Mouse (Mus musculus): ENCODE measurements at regions not wholly inside any gene's neighbourhood (a gene's known extent, or its start where the extent isn't known, plus 50 kb on each side); places are given as distances from the start of the nearest gene placed in this dataset.

- ATAC-seq (replicated peaks in 1 of 2; ENCODE audit: insufficient read depth in 1 of 2, low FRiP score in 2 of 2, low TSS enrichment in 1 of 2, low read depth in 1 of 2, poor library complexity in 2 of 2, severe bottlenecking in 2 of 2): no peak
These were observed 69.5 kb downstream of the Aldh8a1 start for GRCm38 (mm10) chr10:21446641-21447040.

DNA sequence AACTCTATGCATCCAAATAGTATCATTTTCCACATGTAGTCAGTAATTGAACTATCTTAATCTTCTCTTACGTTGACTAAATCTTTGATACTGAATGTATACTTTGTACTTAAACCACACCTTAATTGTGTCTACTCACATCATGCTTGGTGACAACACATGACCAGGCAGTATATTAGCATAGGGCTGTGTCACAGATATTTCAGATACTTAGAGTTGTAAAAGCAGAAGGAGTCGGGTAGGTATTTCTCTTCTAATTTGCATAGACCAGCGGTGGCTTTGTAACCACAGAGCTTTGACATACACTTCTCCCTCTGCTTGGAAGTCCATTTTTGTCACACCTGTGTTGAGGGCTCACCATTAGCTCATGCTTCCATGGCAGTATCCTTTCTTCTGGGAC is 71.0 kb downstream of the Aldh8a1 start:
- no peak for ATAC-seq (replicated peaks in 1 of 2; ENCODE audit: insufficient read depth in 1 of 2, low FRiP score in 2 of 2, low TSS enrichment in 1 of 2, low read depth in 1 of 2, poor library complexity in 2 of 2, severe bottlenecking in 2 of 2)

DNA sequence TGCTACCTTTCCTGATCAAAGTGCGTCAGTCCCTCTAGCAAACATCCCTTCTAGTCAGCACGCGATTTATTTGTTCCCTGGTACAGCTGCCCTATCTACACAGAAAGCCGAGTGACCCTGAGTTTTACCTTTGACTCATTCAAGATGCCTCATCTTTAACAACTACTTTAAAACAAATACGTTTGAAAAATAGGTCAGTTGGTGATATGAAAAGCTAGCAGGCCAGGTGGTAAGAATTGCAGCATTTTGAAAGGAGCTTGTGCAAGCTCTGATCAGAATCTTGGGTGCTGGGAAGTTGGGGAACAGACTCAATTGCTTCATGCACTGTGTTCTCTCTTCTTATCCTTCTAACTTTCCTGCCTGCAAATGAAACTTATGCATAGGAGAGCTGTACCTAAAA is 71.9 kb downstream of the Aldh8a1 start:
- no peak for ATAC-seq (replicated peaks in 1 of 2; ENCODE audit: insufficient read depth in 1 of 2, low FRiP score in 2 of 2, low TSS enrichment in 1 of 2, low read depth in 1 of 2, poor library complexity in 2 of 2, severe bottlenecking in 2 of 2)

GRCm38 (mm10) chr10:21452611-21453010 is 75.5 kb downstream of the Aldh8a1 start:
- ATAC-seq (replicated peaks in 1 of 2; ENCODE audit: insufficient read depth in 1 of 2, low FRiP score in 2 of 2, low TSS enrichment in 1 of 2, low read depth in 1 of 2, poor library complexity in 2 of 2, severe bottlenecking in 2 of 2): no peak

DNA sequence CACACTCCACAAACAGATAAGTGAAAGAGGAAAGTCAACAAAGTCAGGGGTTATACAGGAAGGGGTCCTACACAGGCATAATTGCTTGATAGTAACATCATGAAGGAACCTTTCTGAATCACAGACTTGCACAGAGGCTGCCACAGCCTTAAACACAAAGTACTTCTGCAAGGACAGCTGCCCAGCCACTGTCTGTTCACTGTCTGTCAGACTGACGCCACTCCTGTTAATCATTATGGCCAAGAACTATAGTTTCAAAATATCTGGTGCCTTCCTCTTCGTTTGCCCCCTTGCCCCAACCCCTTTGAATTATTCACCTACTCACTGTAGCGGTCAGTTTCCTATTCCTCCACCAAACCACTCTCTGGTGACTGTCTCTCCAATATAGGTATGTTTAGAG is 76.4 kb downstream of the Aldh8a1 start:
- no peak for ATAC-seq (replicated peaks in 1 of 2; ENCODE audit: insufficient read depth in 1 of 2, low FRiP score in 2 of 2, low TSS enrichment in 1 of 2, low read depth in 1 of 2, poor library complexity in 2 of 2, severe bottlenecking in 2 of 2)

DNA sequence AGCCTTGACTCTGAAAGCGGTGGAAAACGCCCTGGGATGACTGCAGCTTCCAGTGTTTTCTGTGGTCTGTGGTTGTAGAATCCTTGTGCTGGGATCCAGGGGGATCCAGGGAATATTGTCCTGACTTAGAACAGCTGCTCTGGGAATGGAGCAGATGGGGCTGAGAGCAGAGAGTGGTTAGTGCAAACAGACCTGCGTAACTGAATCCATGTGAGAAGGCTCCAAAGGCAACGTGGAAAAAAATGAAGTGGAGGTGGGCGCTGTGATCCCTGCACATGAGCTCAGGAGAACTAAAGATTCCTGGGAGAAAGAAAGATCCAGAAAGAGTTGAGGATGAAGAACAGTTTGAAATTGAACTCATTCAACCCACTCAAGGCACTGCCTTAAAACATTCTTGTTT is 77.1 kb downstream of the Aldh8a1 start:
- ATAC-seq (replicated peaks in 1 of 2; ENCODE audit: insufficient read depth in 1 of 2, low FRiP score in 2 of 2, low TSS enrichment in 1 of 2, low read depth in 1 of 2, poor library complexity in 2 of 2, severe bottlenecking in 2 of 2): no peak

DNA sequence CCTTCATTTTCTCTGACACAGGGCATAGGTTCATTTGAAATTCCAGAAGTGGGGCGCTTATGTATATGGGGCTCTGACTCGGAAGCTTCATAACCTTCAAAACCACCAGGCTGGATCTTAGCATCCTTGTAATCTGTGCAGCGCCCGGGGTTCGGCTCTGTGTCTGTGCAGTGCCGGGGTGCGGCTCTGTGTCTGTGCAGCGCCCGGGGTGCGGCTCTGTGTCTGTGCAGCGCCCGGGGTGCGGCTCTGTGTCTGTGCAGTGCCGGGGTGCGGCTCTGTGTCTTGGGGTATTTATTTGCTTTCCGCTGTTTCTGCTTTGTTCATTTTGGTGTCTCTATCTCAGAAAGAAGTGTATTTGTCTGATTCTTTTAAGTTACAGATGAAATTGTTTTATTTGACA is 77.7 kb downstream of the Aldh8a1 start:
- ATAC-seq (replicated peaks in 1 of 2; ENCODE audit: insufficient read depth in 1 of 2, low FRiP score in 2 of 2, low TSS enrichment in 1 of 2, low read depth in 1 of 2, poor library complexity in 2 of 2, severe bottlenecking in 2 of 2): no peak

DNA sequence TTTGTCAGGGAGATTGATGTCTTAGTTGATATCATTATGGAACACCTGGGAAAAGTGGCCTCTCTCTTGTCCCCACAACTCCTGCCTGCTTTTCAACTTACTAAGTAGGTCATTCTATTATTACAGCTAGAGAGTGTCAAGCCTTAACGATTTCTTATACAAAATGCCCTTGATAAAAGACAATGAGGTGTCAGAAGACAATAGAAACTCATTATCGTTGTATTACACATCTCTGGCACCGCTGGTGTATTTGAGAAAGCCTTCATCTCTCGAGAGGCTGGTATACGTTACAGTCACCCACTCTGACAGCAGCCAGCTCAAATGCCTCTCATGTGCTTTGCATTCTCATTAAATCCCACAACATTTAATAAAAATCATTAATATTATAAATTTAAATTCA is 78.8 kb downstream of the Aldh8a1 start:
- no peak for ATAC-seq (replicated peaks in 1 of 2; ENCODE audit: insufficient read depth in 1 of 2, low FRiP score in 2 of 2, low TSS enrichment in 1 of 2, low read depth in 1 of 2, poor library complexity in 2 of 2, severe bottlenecking in 2 of 2)

GRCm38 (mm10) chr10:21456359-21456758 is 79.3 kb downstream of the Aldh8a1 start:
- ATAC-seq (replicated peaks in 1 of 2; ENCODE audit: insufficient read depth in 1 of 2, low FRiP score in 2 of 2, low TSS enrichment in 1 of 2, low read depth in 1 of 2, poor library complexity in 2 of 2, severe bottlenecking in 2 of 2): no peak

- no peak for ATAC-seq (replicated peaks in 1 of 2; ENCODE audit: insufficient read depth in 1 of 2, low FRiP score in 2 of 2, low TSS enrichment in 1 of 2, low read depth in 1 of 2, poor library complexity in 2 of 2, severe bottlenecking in 2 of 2)
These were observed 79.9 kb downstream of the Aldh8a1 start for GRCm38 (mm10) chr10:21456991-21457390.

DNA sequence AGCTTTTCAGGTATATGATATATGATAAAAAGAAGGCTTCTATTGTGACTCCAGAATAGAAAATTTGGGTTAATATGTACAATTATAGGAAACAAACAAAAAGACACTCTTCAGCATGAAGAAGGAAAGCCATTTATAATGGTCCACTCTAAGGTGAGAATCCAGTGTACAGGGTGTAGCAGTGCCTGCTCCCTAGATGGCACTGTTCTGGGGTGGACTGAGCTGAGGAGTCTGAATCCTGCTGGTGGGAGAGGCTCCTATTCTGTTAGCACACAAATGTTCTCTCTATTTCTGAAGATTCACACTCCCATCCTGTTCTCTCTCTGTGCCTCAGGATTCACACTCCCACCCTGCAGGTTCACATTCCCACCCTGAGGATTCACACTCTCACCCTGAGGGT is 81.5 kb downstream of the Aldh8a1 start:
- ATAC-seq (replicated peaks in 1 of 2; ENCODE audit: insufficient read depth in 1 of 2, low FRiP score in 2 of 2, low TSS enrichment in 1 of 2, low read depth in 1 of 2, poor library complexity in 2 of 2, severe bottlenecking in 2 of 2): no peak

DNA sequence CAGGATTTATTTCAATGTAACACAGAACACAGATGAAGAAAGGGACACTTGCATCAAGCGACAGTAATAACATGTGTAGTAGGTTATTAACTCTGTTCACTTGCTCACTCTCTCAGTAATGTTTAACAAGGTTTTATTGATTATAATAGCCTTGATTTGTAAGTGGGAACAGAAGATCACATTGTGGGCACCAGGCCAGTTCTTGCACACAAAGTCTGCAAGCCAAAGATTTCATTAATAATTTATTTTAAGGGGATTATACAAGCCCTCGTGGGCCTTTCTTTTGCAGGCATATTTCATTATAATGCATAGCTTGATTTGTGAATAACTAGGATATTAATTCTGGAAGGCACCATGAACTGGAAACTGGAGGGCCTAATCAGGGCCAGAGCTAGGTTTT is 83.0 kb downstream of the Aldh8a1 start:
- no peak for ATAC-seq (replicated peaks in 1 of 2; ENCODE audit: insufficient read depth in 1 of 2, low FRiP score in 2 of 2, low TSS enrichment in 1 of 2, low read depth in 1 of 2, poor library complexity in 2 of 2, severe bottlenecking in 2 of 2)

- no peak; a peak in 1 of 4 replicates for ATAC-seq (replicated peaks in 1 of 2; ENCODE audit: insufficient read depth in 1 of 2, low FRiP score in 2 of 2, low TSS enrichment in 1 of 2, low read depth in 1 of 2, poor library complexity in 2 of 2, severe bottlenecking in 2 of 2)
These were observed 85.8 kb downstream of the Aldh8a1 start for GRCm38 (mm10) chr10:21462915-21463314.

DNA sequence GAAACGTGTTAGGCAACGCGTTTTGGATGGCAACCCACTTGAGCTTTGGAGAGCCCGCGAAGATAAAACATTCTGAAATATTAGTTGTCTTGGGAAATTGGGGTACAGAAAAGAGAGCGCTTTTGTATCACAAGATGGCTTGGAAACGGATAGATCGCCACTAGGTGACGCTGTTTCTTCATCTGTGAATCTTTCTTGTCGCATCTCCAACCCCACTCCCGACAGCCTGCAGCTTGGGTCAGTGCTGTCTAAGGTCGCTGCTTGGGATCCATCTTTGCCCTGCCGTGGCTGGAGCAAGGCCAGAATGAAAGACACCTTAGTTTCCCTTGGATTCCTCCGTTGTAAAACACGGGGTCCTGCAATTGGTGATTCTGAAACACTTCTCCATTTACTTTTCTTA is 88.3 kb downstream of the Aldh8a1 start:
- ATAC-seq (replicated peaks in 1 of 2; ENCODE audit: insufficient read depth in 1 of 2, low FRiP score in 2 of 2, low TSS enrichment in 1 of 2, low read depth in 1 of 2, poor library complexity in 2 of 2, severe bottlenecking in 2 of 2): peak; percentile 53 to 71; a peak in 3 of 4 replicates

DNA sequence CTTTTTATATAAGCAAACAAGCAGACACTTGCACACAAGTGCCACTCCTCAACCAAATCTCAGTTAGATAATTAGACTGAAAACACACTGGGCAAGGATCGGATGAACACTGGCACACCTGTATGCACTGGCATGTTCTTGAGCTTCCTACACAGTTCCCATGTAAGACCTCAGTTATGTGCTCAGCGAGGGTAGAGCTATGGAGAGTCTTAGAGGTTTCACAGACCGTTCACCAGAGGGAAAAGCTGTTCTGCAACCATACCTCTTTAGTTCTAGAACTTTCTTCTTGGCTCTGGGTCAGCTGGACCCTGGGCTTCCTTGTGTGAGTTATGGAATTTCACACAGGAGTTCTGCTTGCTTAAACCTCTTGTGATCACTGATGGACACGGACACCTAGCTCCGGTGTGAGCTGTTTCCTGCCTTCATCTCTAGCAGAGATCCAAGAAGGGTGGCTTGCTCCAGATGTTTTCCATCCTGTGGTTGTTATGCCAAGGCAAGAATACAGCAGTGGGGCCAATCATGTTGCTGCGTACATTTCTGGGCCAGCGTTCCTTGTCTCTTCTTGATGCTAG is 88.8 kb downstream of the Aldh8a1 start:
- ATAC-seq (replicated peaks in 1 of 2; ENCODE audit: insufficient read depth in 1 of 2, low FRiP score in 2 of 2, low TSS enrichment in 1 of 2, low read depth in 1 of 2, poor library complexity in 2 of 2, severe bottlenecking in 2 of 2): no peak

DNA sequence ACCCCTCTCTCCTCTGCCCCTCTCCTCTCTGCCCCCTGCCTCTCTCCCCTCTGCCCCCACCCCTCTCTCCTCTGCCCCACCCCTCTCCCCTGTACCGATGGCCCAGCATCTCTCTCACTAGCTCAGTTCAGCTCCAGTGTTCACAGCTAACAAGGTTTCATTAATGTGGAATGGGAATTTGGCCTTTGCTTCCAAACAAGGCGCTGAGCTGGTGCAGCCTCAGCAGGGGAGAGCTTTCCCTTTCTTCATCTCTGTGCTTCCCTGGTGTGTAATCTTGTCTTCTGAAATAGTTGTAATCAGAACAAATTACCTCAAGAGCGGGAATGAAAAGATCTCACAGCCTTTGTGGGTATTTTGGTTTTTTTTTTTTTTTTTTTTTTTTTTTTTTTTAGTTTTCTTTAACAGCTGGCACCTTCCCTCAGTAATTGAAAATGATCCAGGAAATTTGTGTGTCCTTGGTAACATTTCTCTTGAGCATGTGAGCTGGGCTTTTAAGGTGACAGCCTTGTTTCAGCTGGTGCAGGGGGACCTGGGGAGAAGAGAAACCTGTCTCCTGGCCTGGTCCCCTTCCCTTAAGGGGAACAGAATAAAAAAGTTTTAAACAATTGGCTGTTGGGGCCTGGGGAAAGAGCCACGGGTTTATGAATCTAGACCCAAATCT is 90.5 kb downstream of the Aldh8a1 start:
- no peak for ATAC-seq (replicated peaks in 1 of 2; ENCODE audit: insufficient read depth in 1 of 2, low FRiP score in 2 of 2, low TSS enrichment in 1 of 2, low read depth in 1 of 2, poor library complexity in 2 of 2, severe bottlenecking in 2 of 2)

DNA sequence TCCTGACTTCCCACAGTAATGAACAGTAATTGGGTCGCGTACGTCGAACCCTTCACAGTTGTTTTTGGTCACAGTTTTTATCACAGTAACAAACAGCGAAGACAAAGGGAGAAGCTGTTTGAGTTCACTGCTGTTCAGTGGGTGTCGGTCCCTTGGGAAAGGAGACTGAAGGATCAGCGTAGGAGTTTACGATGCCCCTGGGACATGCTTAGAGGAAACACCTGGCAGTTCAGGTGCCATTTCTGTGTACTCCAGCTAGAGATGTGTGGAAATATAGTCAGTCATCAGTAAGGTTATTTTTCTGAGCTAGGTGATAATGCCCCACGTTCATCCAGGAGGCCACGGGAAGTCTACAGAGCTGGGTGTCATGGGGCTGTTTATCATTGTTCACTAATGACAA is 91.3 kb downstream of the Aldh8a1 start:
- ATAC-seq (replicated peaks in 1 of 2; ENCODE audit: insufficient read depth in 1 of 2, low FRiP score in 2 of 2, low TSS enrichment in 1 of 2, low read depth in 1 of 2, poor library complexity in 2 of 2, severe bottlenecking in 2 of 2): no peak

DNA sequence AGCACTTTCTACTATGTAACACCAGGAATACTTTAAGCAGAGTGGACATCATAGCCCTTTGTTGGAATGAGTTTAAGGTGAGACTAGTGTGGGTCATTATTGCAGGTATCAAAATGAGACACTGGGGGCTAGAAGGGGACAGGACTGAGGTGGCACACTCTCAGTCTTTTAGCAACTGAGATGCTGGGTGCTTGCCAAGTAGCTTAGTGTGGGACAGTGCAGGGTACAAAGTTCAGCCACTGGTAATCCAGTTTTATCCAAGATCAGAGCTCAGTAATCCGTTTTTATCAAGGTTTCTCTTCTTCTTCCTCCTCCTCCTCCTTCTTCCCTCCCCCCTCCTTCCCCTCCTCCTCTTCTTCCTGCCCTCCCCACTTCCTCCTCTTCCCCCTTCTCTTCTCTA is 92.9 kb downstream of the Aldh8a1 start:
- ATAC-seq (replicated peaks in 1 of 2; ENCODE audit: insufficient read depth in 1 of 2, low FRiP score in 2 of 2, low TSS enrichment in 1 of 2, low read depth in 1 of 2, poor library complexity in 2 of 2, severe bottlenecking in 2 of 2): no peak

DNA sequence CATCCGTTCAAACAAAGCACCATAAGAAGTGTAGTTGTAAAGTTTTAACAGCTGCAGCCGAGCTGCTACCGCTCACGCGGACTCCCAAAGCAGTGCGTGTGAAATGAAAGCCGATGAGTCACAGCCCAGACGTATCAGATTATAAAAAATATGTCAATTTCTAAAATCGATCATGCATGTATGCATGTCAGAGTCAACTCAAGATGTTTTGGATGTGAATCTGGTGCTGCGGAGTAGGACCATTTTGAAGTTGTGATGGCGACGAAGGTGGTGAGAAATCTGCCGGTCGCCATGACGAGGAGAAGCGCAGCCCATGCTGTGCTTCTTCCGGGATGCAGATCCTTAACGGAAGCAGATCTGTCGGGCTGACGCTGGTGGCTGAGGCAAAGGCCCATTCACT is 93.5 kb downstream of the Aldh8a1 start:
- no peak for ATAC-seq (replicated peaks in 1 of 2; ENCODE audit: insufficient read depth in 1 of 2, low FRiP score in 2 of 2, low TSS enrichment in 1 of 2, low read depth in 1 of 2, poor library complexity in 2 of 2, severe bottlenecking in 2 of 2)
